Mouse (Mus musculus) lung, postnatal 0 days (tissue): ENCODE results near the gene Btbd16.

ENCODE experiments used
- CTCF ChIP-seq: IDR thresholded peaks from 2 replicates; pipeline ENCODE4 v1.5.1; 2016; ENCODE audit warnings: antibody characterized with exemption, mild to moderate bottlenecking
- EP300 ChIP-seq: IDR thresholded peaks from 2 replicates; pipeline ENCODE4 v1.6.1; 2016; ENCODE audit warnings: antibody characterized with exemption, mild to moderate bottlenecking, control low read depth

- TF ChIP-seq CTCF = no peak
- TF ChIP-seq EP300 = no peak
Measured at GRCm38 (mm10) chr7:130859926-130860325, 86.1 kb downstream of the Btbd16 start.
